ENCODE assay signal across 16 mouse cellular contexts in the genomic region with DNA sequence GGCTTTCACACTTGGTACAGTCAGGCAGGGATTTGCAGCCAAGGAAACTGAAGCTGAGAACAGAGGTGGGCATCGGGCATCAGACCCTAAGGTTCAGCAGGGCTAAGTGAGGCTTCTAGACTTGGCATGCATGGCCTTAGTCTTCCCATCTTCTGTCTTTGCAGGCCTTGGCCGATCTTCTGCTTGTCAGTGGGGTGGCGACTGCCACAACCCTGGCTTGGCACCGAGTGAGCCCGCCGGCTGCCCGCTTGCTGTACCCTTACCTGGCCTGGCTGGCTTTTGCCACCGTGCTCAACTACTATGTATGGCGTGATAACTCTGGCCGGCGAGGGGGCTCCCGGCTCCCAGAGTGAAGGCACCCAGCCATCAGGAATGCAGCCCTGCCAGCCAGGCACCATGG. TPM values are rescaled to one million over a fixed set of nuclear protein-coding genes. Genes with fewer than 3 reads are reported as not detected.
"Had no signal": no experiment of that assay in that cellular context is flagged by ENCODE, and none has a peak within 500 bp of the region (broad histone marks: within the 10 kb centered on the region; RNA-seq: fewer than 3 reads in every experiment).

No protein-coding gene starts in this region.

- H3K4me3 ChIP-seq: limb, embryonic 13.5 days; megakaryocyte, embryonic 14.5 days; midbrain, embryonic 15.5 days; neural tube, embryonic 12.5 days had no signal

- H3K27ac ChIP-seq: kidney, postnatal 0 days; limb, embryonic 13.5 days; midbrain, embryonic 15.5 days; neural tube, embryonic 12.5 days had no signal

- DNase-seq: kidney, adult 9 months; kidney, postnatal 36 days; lung, embryonic 14.5 days; lung, postnatal 10 days; lung, postnatal 4 days; thymus, adult 18-20 months; thymus, postnatal 25 days had no signal

- ATAC-seq: midbrain, embryonic 15.5 days had no signal

- H3K4me2 ChIP-seq: limb, embryonic 13.5 days; lung, embryonic 14.5 days; midbrain, embryonic 11.5 days; midbrain, embryonic 15.5 days; neural tube, embryonic 12.5 days had no signal

- H3K9me3 ChIP-seq: limb, embryonic 13.5 days; megakaryocyte, embryonic 14.5 days; midbrain, embryonic 15.5 days; neural tube, embryonic 12.5 days had no signal

- H3K27me3 ChIP-seq: limb, embryonic 13.5 days; megakaryocyte, embryonic 14.5 days; midbrain, embryonic 15.5 days; neural tube, embryonic 12.5 days had no signal

- H3K4me1 ChIP-seq: limb, embryonic 13.5 days; midbrain, embryonic 15.5 days; neural tube, embryonic 12.5 days had no signal

- H3K9ac ChIP-seq: limb, embryonic 13.5 days; lung, embryonic 14.5 days; midbrain, embryonic 15.5 days; neural tube, embryonic 12.5 days had no signal

RNA-seq across cellular contexts. Expression of a gene that starts 46.9 kb away (rescaled TPM):
- total RNA-seq: layer of hippocampus, postnatal 10 days; left cerebral cortex, postnatal 36 days; monocyte, adult 5-6 weeks had no signal
